Mouse (Mus musculus) left cerebral cortex, postnatal 4 days (tissue): Measurements from ENCODE around the gene Ube2e1. TPM values are rescaled to one million over a fixed set of nuclear protein-coding genes. Genes with fewer than 3 reads are reported as not detected.
"Not testable (repeated sequence)": the region's sequence is repeated elsewhere in the genome, so short reads cannot be mapped to it uniquely, and the experiment has no call there.

ENCODE experiments used
- DNase-seq: peaks from one replicate; pipeline ENCODE4 v3.0.0-alpha.2; 2022
- intact Hi-C: fragments of 180-260 bp; cut with DNase I; formaldehyde crosslinking; loops from one replicate; pipeline ENCODE4 v1.15.1; 2025
- total RNA-seq, 2 experiments: library from RNA; stranded (reverse); gene quantifications; 2 replicates each; pipeline ENCODE4 v1.2.3; 2021

Ube2e1 gene
- total RNA-seq, 2 experiments from 2014 or later: 109 to 114 TPM

- DNase-seq: peak; percentile 99
- intact Hi-C loops: loop anchor here (10.0 kb wide), 1 partner anchor 234 kb away; no protein-coding TSS in a partner anchor
Measured at GRCm38 (mm10) chr14:18270529-18271441, 60.9 kb downstream of the Ube2e1 start, which contains the start of the genes Nkiras1 and Rpl15. TSS of gene Nkiras1 (plus strand) at chr14:18271136. TSS of gene Rpl15 (minus strand) at chr14:18271391.

- intact Hi-C loops: loop anchor here (10.0 kb wide), 1 partner anchor 235 kb away; no protein-coding TSS in a partner anchor
Measured at GRCm38 (mm10) chr14:18269947-18270528, 61.6 kb downstream of the Ube2e1 start.

DNA sequence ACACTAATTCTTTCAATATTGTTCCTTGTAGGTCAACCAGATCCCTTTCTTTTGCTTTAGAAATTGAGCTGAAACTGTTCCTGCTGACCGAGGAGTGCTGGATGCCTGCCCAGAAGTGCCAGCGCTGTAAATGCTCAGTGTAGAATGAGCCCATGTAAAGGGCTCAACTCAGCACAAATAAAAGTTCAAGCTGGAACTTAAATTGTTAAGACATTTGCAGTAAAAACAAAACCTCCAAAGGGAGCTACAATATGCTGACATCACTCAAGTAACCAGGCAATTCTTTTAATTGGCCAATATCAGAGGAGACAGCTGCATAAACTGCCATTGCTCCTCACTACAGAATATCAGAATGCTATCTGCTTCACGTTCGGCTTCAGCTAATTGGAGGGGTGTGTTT lies 68.2 kb downstream of the Ube2e1 start:
- intact Hi-C loops: no loop called here
- DNase-seq: peak; percentile 46

More at GRCm38 (mm10) chr14:18269947-18270528, 61.6 kb downstream of the Ube2e1 start:
- not testable (repeated sequence) for DNase-seq

DNA sequence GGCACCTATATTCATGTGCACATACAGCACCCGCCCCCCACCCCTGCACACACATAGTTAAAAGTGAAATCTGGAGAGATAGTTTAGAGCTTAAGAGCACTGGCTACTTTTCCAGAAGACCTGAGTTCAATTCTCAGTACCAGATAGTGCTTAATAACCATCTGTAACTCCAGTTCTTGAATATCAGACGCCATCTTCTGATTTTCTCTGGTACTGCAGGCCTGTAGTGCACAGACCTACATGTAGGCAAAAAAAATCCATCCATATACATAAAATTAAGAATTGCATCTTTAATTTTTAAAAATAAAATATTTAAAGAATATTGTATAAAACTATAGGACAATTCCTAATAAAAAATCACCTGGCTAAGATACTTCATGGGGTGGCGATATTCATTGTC lies 70.5 kb downstream of the Ube2e1 start:
- DNase-seq: no peak
- intact Hi-C loops: no loop called here

DNA sequence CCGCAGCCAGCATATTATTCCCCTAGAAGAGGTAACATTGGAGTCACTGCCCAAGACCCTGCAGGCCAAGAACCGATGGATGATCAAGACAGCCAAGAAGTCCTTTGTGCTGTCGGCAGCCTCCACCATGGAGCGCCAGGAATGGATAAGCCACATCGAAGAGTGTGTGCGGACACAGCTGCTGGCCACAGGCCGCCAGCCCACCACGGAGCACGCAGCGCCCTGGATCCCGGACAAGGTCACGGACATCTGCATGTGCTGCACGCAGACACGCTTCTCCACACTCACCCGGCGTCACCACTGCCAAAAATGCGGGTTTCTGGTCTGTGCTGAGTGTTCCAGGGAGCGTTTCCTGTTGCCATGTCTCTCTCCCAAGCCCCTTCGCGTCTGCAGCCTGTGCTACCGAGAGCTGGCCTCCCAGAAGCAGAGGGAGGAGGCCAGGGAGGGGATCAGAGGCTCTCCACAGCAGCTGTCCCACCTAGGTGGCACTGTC lies 89.0 kb downstream of the Ube2e1 start:
- DNase-seq: no peak
- intact Hi-C loops: no loop called here

DNA sequence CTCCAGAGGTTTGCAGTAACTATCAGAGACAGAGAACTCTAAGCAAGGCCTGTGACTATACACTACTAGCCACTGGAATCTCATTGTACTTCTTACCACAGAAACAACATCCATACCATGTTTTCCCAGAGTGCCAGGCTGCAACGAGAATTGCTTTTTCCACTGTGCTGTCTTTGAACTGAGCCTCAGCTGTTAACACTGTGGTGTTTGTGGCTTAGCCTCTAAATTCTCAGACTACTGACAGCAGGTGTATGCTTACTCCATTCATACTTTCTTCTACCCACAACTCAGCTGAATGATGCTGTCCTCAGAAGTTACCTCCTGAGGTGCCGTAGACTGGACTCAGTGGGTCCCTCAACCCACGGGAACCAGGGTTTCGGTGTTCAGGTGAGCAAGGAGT lies 89.9 kb downstream of the Ube2e1 start:
- intact Hi-C loops: no loop called here
- no peak for DNase-seq

DNA sequence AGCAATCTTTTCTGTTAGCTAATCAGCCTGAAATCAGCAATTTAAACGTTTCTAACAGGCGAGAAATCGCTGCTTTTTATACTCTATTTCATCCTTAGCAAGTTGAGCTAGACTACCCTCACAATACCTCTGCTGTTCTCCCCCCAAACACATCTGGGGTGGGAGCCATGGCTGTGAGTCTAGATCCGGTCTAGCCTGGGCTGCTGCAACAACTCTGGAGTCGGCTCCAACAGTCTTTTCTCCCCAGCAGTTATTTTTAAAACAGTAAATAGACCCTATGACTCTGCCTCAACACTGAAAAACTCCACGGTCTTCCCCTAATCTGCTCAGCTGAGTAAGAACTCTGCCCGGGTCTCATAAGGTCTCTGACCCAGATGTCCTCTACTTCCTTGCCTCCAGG lies 91.5 kb downstream of the Ube2e1 start:
- DNase-seq: no peak

GRCm38 (mm10) chr14:18238750-18239731 lies 92.6 kb downstream of the Ube2e1 start, which contains the start of gene Nr1d2:
TSS of gene Nr1d2 (minus strand) at chr14:18239127.
- peak; percentile 99 for DNase-seq
- intact Hi-C loops: no loop called here

More for the DNA sequence above, 91.5 kb downstream of the Ube2e1 start:
- intact Hi-C loops: no loop called here

DNA sequence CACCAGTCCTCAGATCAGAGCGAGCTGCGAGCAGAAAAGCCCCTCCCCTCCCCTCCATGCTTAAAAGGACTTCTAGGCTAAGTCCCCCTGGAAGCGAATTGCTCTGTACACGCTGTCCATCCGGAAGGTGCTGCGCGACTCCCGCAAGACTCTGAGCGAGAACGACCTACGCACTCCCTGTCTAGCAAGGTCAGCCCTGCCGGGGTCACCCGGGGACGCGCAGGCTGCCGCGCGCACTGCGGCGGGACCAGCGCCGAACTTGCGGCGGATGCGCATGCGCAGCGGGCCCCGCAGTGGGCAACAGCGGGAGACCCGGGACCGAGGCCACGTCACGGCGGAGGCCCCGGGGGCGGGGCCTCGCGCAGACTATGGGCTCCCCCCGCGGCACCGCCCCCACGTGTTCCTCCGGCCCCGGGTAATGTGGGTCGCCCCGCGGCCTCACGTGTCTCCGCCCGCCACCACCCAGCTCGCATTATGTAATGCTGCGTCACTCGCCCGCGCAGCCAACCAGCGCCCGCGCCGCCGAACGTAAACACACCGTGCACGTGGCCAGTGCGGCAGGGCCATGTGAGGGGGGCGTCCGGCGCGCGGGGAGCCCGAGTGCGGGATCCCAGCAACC lies 93.4 kb downstream of the Ube2e1 start:
- intact Hi-C loops: no loop called here

GRCm38 (mm10) chr14:18237381-18237780 lies 94.3 kb downstream of the Ube2e1 start:
- DNase-seq: no peak
- intact Hi-C loops: no loop called here

More for the DNA sequence above, 93.4 kb downstream of the Ube2e1 start:
- DNase-seq: peak; percentile 98

GRCm38 (mm10) chr14:18236496-18237235 lies 95.0 kb downstream of the Ube2e1 start:
- DNase-seq, intact Hi-C loops: not testable (repeated sequence)

DNA sequence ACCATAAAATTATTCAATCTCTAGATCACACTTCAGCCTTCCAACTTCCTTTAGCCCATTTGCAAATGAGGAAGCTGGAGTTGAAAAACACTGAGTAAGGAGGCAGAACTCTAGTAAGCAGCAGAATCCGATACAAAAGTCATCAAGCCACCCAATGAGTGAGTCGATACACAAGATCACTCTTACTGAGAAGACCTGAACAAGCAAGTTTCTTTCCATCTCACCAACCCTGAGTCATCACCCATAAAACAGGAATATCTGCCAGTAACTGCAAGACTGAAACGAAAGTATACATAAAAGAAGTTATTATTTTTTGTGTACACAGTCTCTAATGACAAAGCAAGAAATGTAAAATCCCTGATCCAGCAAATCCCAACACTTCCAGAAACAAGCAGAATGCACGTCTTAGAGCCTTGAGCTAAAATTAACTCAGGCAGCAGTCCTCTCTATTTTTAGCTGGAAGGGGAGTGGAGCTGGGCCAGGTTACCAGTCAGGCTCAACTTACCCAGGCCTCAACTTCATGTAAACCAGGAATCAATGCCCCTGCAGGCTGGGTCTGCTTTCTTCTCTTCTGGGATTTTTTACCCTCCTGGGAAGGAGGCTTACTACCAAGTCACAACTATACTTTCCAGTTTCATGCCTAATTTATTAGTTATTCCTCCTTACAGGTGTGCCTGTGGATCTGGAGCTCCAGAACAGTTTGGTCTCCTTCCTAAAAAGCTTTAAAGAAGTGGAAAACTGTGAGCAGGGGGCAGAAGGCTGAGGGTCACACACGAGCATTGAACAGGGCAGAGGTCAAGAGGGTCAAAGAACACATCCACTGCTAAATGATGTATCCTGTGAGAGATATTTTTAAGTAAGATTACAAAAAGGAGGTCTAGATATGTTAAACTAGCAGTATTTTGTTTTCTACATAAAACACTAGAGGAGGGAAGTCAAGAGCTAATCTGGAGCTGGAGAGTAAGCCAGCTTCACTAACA lies 97.4 kb downstream of the Ube2e1 start:
- no peak for DNase-seq
- intact Hi-C loops: no loop called here

- intact Hi-C loops: no loop called here
- no peak for DNase-seq
Measured at GRCm38 (mm10) chr14:18233076-18233475, 98.6 kb downstream of the Ube2e1 start.

Other genes with a start within 250 kb of the Ube2e1 start
- gene Nr1d2, start 92.7 kb downstream of the Ube2e1 start, total RNA-seq: 10 to 100 TPM; 28.1 to 29.5 TPM
- 10 to 100 TPM; 41.3 to 41.8 TPM for gene Nkiras1, start 60.7 kb downstream of the Ube2e1 start, total RNA-seq
- gene Rpl15, start 60.5 kb downstream of the Ube2e1 start, total RNA-seq: 100 to 1,000 TPM; 828 to 854 TPM